Mouse (Mus musculus): Measurements from ENCODE around the gene Prkrip1. TPM values are rescaled to one million over a fixed set of nuclear protein-coding genes. Genes with fewer than 3 reads are reported as not detected.
A peak's percentile ranks its signal among the peaks of the same experiment; 100 is the strongest.
"Not testable (repeated sequence)": the region's sequence is repeated elsewhere in the genome, so short reads cannot be mapped to it uniquely, and the experiment has no call there.

The Prkrip1 gene
- total RNA-seq, 2 experiments from 2014 or later = 24.2 to 25.1 TPM

GRCm38 (mm10) chr5:136215211-136215610 is 16.4 kb upstream of the Prkrip1 start:
- intact Hi-C loops (cut with DNase I; ENCODE audit: low total_unique reads) = no loop called here
- no peak for DNase-seq

GRCm38 (mm10) chr5:136213716-136214115 is 15.0 kb upstream of the Prkrip1 start:
- intact Hi-C loops (cut with DNase I; ENCODE audit: low total_unique reads) = no loop called here
- DNase-seq = no peak

GRCm38 (mm10) chr5:136212716-136213115 is 14.0 kb upstream of the Prkrip1 start:
- intact Hi-C loops (cut with DNase I; ENCODE audit: low total_unique reads) = no loop called here
- DNase-seq = no peak

- DNase-seq; intact Hi-C loops (cut with DNase I; ENCODE audit: low total_unique reads): not testable (repeated sequence)
Measured at GRCm38 (mm10) chr5:136211341-136212102, 12.8 kb upstream of the Prkrip1 start.

GRCm38 (mm10) chr5:136210549-136210948 is 11.8 kb upstream of the Prkrip1 start:
- intact Hi-C loops (cut with DNase I; ENCODE audit: low total_unique reads) = no loop called here

GRCm38 (mm10) chr5:136201832-136202231 is 3.1 kb upstream of the Prkrip1 start:
- DNase-seq = peak; percentile 52
- intact Hi-C loops (cut with DNase I; ENCODE audit: low total_unique reads) = loop anchor here (2.0 kb wide), 1 partner anchor 51 kb away; no protein-coding TSS in a partner anchor

More at GRCm38 (mm10) chr5:136210549-136210948, 11.8 kb upstream of the Prkrip1 start:
- no peak for DNase-seq

- intact Hi-C loops (cut with DNase I; ENCODE audit: low total_unique reads) = no loop called here
- no peak for DNase-seq
Measured at GRCm38 (mm10) chr5:136199526-136199925, 763 bp upstream of the Prkrip1 start.

- no peak for DNase-seq
- intact Hi-C loops (cut with DNase I; ENCODE audit: low total_unique reads) = no loop called here
Measured at GRCm38 (mm10) chr5:136191870-136192269, 6.9 kb downstream of the Prkrip1 start.

- peak; percentile 52 for DNase-seq
- intact Hi-C loops (cut with DNase I; ENCODE audit: low total_unique reads) = loop anchor here (5.0 kb wide), 1 partner anchor 44 kb away; no protein-coding TSS in a partner anchor
Measured at GRCm38 (mm10) chr5:136186723-136187122, 12.0 kb downstream of the Prkrip1 start.

GRCm38 (mm10) chr5:136183766-136184165 is 15.0 kb downstream of the Prkrip1 start:
- intact Hi-C loops (cut with DNase I; ENCODE audit: low total_unique reads) = loop anchor here (5.0 kb wide), 1 partner anchor 51 kb away; no protein-coding TSS in a partner anchor
- DNase-seq = no peak

- intact Hi-C loops (cut with DNase I; ENCODE audit: low total_unique reads) = loop anchor here (5.0 kb wide), 1 partner anchor 51 kb away; no protein-coding TSS in a partner anchor
- no peak for DNase-seq
Measured at GRCm38 (mm10) chr5:136182830-136183229, 15.9 kb downstream of the Prkrip1 start.

- DNase-seq = no peak
- intact Hi-C loops (cut with DNase I; ENCODE audit: low total_unique reads) = loop anchor here (5.0 kb wide), 1 partner anchor 50 kb away; no protein-coding TSS in a partner anchor
Measured at GRCm38 (mm10) chr5:136182049-136182448, 16.7 kb downstream of the Prkrip1 start.

- intact Hi-C loops (cut with DNase I; ENCODE audit: low total_unique reads) = loop anchor here (5.0 kb wide), 1 partner anchor 49 kb away; no protein-coding TSS in a partner anchor
- no peak for DNase-seq
Measured at GRCm38 (mm10) chr5:136181197-136181596, 17.6 kb downstream of the Prkrip1 start.

- no peak for DNase-seq
- intact Hi-C loops (cut with DNase I; ENCODE audit: low total_unique reads) = no loop called here
Measured at GRCm38 (mm10) chr5:136179594-136179993, 19.2 kb downstream of the Prkrip1 start.

- DNase-seq = peak; percentile 28
- intact Hi-C loops (cut with DNase I; ENCODE audit: low total_unique reads) = no loop called here
Measured at GRCm38 (mm10) chr5:136173606-136174463, 24.9 kb downstream of the Prkrip1 start.

GRCm38 (mm10) chr5:136172939-136173338 is 25.8 kb downstream of the Prkrip1 start:
- no peak for DNase-seq
- intact Hi-C loops (cut with DNase I; ENCODE audit: low total_unique reads) = no loop called here

GRCm38 (mm10) chr5:136171363-136172341 is 27.1 kb downstream of the Prkrip1 start:
- intact Hi-C loops (cut with DNase I; ENCODE audit: low total_unique reads) = no loop called here

GRCm38 (mm10) chr5:136170512-136171362 is 28.0 kb downstream of the Prkrip1 start, which contains the start of gene Orai2:
TSS of gene Orai2 (minus strand) at chr5:136170713.
- intact Hi-C loops (cut with DNase I; ENCODE audit: low total_unique reads) = no loop called here
- DNase-seq = peak; percentile 82

More at GRCm38 (mm10) chr5:136171363-136172341, 27.1 kb downstream of the Prkrip1 start:
- DNase-seq = no peak
